Mouse (Mus musculus): ENCODE measurements around the gene Sgsm3. TPM values are rescaled to one million over a fixed set of nuclear protein-coding genes. Genes with fewer than 3 reads are reported as not detected.

The Sgsm3 gene
- polyA plus RNA-seq, 1 experiment from 2014 or later: 39.9 TPM

DNA sequence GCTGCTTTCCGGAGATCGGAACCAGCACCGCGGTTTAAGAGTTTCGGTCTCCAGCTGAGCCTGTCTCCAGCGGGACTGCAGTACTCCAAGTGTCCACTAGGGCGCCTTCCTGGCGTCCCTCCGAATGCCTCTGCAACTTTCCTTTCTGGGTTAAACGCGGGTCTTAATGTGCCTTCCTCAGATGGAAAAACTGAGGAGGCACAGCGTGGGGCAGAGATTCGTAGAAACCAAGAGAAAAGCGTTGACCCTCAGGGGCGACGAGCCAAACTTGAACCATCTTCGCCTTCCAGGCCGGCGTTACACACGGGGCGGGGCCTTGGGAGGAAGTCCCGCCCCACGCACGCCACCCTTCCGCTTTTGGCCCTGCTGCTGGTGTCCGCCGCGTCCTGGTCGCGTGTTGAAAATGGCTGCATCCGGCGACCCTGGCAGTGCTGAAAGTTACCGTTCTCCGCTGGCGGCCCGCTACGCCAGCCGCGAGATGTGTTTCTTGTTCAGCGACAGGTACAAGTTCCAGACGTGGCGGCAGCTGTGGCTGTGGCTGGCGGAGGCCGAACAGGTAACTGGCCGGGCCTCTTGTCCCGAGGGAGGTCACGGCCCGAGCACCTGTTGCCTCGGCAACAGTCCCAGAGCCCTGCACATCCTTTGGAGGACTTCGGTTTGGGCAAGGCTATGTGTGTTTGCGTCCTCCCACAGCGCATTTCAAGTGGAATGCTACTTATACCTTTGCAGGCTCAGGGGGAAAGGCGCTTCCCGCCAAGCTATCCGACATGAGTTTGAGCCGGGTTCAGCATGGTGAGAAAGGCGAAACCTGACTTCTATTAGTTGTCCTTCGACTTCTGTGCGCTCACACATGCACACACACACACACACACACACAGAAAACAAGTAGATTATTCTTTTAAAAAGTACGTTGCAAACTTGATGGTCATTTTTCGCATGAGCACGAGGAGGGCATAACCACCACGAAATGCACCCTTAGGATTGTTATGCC is 29.1 kb upstream of the Sgsm3 start, which contains the start of gene Adsl:
Gene Adsl, plus strand, starts transcription at position 346 of the 991 bp plus-strand sequence.
- Histone ChIP-seq H3K4me1 (replicated peaks) (peaks cover 14% of the 10 kb centered on the region), H3K4me3 (peak within 1 kb of the TSS; percentile 88), H3K27me3 (ENCODE audit: insufficient read depth, poor library complexity, severe bottlenecking) (no peaks in the 10 kb centered on the region), H3K27ac (peak within 1 kb of the TSS; percentile 90), H3K36me3 (peaks cover 31% of the 10 kb centered on the region), H3K9me3 (no peaks in the 10 kb centered on the region)
- peak; percentile 93 for DNase-seq (ENCODE audit: low spot score)
- 1% methylated on average over 63 of the region's 63 CpGs for WGBS

DNA sequence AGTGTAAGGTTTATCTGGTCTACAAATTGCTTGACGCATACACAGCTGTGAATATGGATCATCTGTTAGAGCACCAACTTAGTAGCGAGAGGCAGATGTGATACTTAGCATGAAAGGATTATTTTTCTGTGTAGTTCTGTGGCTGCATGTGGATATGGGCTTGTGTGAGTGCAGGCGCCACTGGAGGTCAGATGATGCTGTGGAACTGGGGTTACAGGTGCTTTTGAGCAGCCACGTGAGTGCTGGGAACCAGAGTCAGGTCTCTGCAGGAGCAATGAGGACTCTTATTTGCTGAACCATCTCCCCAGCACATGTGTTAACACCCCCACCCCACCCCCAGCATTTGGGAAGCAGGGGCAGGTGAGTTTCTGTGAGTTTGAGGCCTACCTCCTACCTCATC is 28.1 kb upstream of the Sgsm3 start:
- H3K36me3 ChIP-seq: peaks cover 40% of the 10 kb centered on the region
- no peaks in the 10 kb centered on the region for H3K27me3 ChIP-seq (ENCODE audit: insufficient read depth, poor library complexity, severe bottlenecking)
- DNase-seq (ENCODE audit: low spot score): no peak
- peak overlapping the region; percentile 88 for H3K4me3 ChIP-seq
- peak overlapping the region; percentile 90 for H3K27ac ChIP-seq
- peaks cover 14% of the 10 kb centered on the region for H3K4me1 ChIP-seq (replicated peaks)
- WGBS: 70% methylated on average over 4 of the region's 4 CpGs
- H3K9me3 ChIP-seq: no peaks in the 10 kb centered on the region

DNA sequence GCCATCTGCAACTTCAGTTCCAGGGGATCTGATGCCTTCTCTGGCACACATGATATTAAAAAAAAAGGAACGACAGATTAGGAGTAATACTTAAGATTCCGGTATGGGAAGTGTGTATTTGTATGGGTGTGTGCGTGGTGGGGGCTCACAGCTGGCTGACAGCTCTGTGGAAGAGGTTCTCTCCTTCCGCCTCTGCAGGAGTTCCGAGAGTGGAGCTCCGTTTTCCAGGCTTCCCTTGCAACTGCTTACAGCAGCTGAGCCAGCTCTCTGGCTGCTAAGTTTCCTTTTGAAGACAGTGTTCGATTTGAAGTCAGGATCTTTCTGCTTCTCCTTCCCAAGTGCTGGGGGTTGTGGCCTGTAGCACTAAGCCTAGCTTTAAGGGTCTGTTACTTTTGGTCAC is 27.5 kb upstream of the Sgsm3 start:
- WGBS: 96% methylated on average over 7 of the region's 7 CpGs
- peaks cover 46% of the 10 kb centered on the region for H3K36me3 ChIP-seq
- H3K27me3 ChIP-seq (ENCODE audit: insufficient read depth, poor library complexity, severe bottlenecking): no peaks in the 10 kb centered on the region
- H3K4me1 ChIP-seq (replicated peaks): peaks cover 14% of the 10 kb centered on the region
- DNase-seq (ENCODE audit: low spot score): no peak
- H3K27ac ChIP-seq: no peak overlapping the region
- H3K4me3 ChIP-seq: peak overlapping the region; percentile 88
- no peaks in the 10 kb centered on the region for H3K9me3 ChIP-seq

GRCm38 (mm10) chr15:80953971-80954370 is 23.6 kb upstream of the Sgsm3 start:
- no peaks in the 10 kb centered on the region for H3K27me3 ChIP-seq (ENCODE audit: insufficient read depth, poor library complexity, severe bottlenecking)
- H3K36me3 ChIP-seq: peaks cover 85% of the 10 kb centered on the region
- WGBS: 92% methylated on average over 9 of the region's 9 CpGs
- no peaks in the 10 kb centered on the region for H3K9me3 ChIP-seq
- H3K4me1 ChIP-seq (replicated peaks): peaks cover 12% of the 10 kb centered on the region
- H3K4me3 ChIP-seq: no peak overlapping the region
- H3K27ac ChIP-seq: no peak overlapping the region
- no peak for DNase-seq (ENCODE audit: low spot score)

- Histone ChIP-seq H3K36me3 (peaks cover 89% of the 10 kb centered on the region), H3K4me1 (replicated peaks) (peaks cover 3% of the 10 kb centered on the region), H3K27ac (no peak overlapping the region), H3K27me3 (ENCODE audit: insufficient read depth, poor library complexity, severe bottlenecking) (no peaks in the 10 kb centered on the region), H3K9me3 (no peaks in the 10 kb centered on the region), H3K4me3 (no peak overlapping the region)
- WGBS: 85% methylated on average over 3 of the region's 3 CpGs
- DNase-seq (ENCODE audit: low spot score): no peak
Measured at GRCm38 (mm10) chr15:80954861-80955260, 22.7 kb upstream of the Sgsm3 start.

- no peaks in the 10 kb centered on the region for H3K4me1 ChIP-seq (replicated peaks)
- no peak overlapping the region for H3K27ac ChIP-seq
- WGBS: 95% methylated on average over 12 of the region's 12 CpGs
- no peaks in the 10 kb centered on the region for H3K27me3 ChIP-seq (ENCODE audit: insufficient read depth, poor library complexity, severe bottlenecking)
- no peak overlapping the region for H3K4me3 ChIP-seq
- H3K36me3 ChIP-seq: peaks cover 90% of the 10 kb centered on the region
- H3K9me3 ChIP-seq: no peaks in the 10 kb centered on the region
- no peak for DNase-seq (ENCODE audit: low spot score)
Measured at GRCm38 (mm10) chr15:80955836-80956438, 21.6 kb upstream of the Sgsm3 start.

DNA sequence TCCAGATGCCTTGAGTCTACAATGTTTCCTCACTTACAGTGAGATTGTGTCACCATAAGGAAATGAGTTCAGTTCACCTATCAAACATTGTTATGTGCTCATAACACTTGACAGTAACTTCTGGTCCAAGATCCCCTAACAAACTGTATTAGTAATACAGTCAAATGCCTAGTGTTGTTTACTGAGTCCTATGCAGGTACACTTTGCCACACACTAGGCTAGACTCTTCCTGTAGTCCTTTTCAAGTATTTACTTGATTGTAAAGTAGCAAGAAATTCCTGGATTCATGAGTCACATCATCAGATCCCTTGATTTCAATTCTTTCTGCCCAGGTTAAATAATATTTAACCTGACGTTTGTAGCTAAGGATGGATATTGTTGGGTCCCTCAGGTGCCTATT is 8.2 kb upstream of the Sgsm3 start:
- WGBS: 97% methylated on average over 1 of the region's 1 CpGs
- Histone ChIP-seq H3K4me1 (replicated peaks) (no peaks in the 10 kb centered on the region), H3K9me3 (no peaks in the 10 kb centered on the region), H3K27ac (no peak overlapping the region), H3K4me3 (no peak overlapping the region), H3K27me3 (ENCODE audit: insufficient read depth, poor library complexity, severe bottlenecking) (no peaks in the 10 kb centered on the region), H3K36me3 (peaks cover 59% of the 10 kb centered on the region)
- no peak for DNase-seq (ENCODE audit: low spot score)

GRCm38 (mm10) chr15:80974311-80974710 is 3.3 kb upstream of the Sgsm3 start:
- no peak overlapping the region for H3K4me3 ChIP-seq
- no peaks in the 10 kb centered on the region for H3K9me3 ChIP-seq
- H3K27ac ChIP-seq: no peak overlapping the region
- H3K36me3 ChIP-seq: peaks cover 15% of the 10 kb centered on the region
- 63% methylated on average over 5 of the region's 5 CpGs for WGBS
- no peaks in the 10 kb centered on the region for H3K27me3 ChIP-seq (ENCODE audit: insufficient read depth, poor library complexity, severe bottlenecking)
- no peak for DNase-seq (ENCODE audit: low spot score)
- H3K4me1 ChIP-seq (replicated peaks): peaks cover 15% of the 10 kb centered on the region

DNA sequence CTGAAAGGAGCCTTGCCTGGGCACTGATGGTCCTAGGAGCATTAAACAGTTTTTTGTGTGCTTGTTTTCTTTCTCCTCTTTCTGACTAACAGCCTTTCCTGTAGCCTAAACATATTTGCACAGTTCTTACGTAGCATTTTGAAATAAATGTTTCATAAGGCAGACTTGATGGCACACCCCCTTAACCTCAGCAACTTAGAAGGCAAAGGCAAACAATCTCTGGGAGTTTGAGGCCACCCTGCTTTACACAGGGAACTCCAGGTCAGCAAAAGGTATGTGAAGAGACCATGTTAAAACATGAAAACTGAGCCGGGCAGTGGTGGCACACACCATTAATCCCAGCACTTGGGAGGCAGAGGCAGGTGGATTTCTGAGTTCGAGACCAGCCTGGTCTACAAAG is 1.9 kb upstream of the Sgsm3 start:
- DNase-seq (ENCODE audit: low spot score): no peak
- 89% methylated on average over 3 of the region's 3 CpGs for WGBS
- H3K27me3 ChIP-seq (ENCODE audit: insufficient read depth, poor library complexity, severe bottlenecking): no peaks in the 10 kb centered on the region
- H3K9me3 ChIP-seq: no peaks in the 10 kb centered on the region
- peaks cover 1% of the 10 kb centered on the region; the same call in 1 of the 2 replicates for H3K36me3 ChIP-seq
- peaks cover 15% of the 10 kb centered on the region for H3K4me1 ChIP-seq (replicated peaks)
- no peak overlapping the region for H3K27ac ChIP-seq
- no peak overlapping the region for H3K4me3 ChIP-seq

DNA sequence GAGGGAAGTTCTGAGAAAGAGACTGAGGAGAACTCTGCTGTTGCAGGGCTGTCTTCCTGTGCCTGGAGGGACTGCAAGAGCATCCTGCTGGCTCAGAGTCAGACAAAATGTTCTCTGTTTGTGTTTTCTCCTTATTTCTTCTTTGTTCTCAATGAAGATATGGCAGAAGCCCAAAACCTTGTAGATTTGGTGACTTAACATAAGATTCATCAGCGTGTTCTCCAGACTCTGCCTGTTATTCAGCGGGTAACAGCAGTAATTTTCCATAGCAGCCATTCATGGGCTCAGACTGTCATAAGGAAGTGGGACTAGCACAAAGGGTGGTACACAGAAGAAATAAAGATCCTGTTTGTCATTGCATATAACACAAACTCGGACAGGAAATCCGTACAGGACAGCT is 2.0 kb downstream of the Sgsm3 start:
- no peaks in the 10 kb centered on the region for H3K36me3 ChIP-seq
- H3K4me3 ChIP-seq: no peak overlapping the region
- H3K4me1 ChIP-seq (replicated peaks): peaks cover 15% of the 10 kb centered on the region
- no peak for DNase-seq (ENCODE audit: low spot score)
- H3K27ac ChIP-seq: no peak overlapping the region
- H3K27me3 ChIP-seq (ENCODE audit: insufficient read depth, poor library complexity, severe bottlenecking): no peaks in the 10 kb centered on the region
- H3K9me3 ChIP-seq: no peaks in the 10 kb centered on the region
- 86% methylated on average over 4 of the region's 4 CpGs for WGBS

DNA sequence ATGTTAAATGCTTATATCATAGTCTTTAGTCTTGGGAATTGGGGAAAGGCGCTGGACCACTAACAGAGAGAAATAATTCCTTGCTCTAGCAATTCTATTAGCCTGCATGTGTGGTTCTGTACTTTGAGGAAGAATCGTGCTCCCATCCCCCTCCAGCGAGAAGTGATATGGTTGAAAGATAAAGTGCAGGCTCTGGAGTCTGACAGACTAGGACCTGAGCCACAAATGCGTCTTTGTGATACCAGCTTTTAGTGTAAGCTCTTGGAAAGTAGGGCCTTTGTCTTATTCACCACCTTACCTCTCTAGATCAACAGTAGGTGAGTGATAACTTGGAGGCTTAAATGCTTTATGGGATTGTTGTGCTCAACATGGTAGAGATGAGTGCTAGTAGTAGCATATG is 3.6 kb downstream of the Sgsm3 start:
- 89% methylated on average over 4 of the region's 4 CpGs for WGBS
- DNase-seq (ENCODE audit: low spot score): no peak
- Histone ChIP-seq H3K27me3 (ENCODE audit: insufficient read depth, poor library complexity, severe bottlenecking) (no peaks in the 10 kb centered on the region), H3K36me3 (no peaks in the 10 kb centered on the region), H3K27ac (no peak overlapping the region), H3K4me3 (no peak overlapping the region), H3K9me3 (no peaks in the 10 kb centered on the region), H3K4me1 (replicated peaks) (peaks cover 15% of the 10 kb centered on the region)

GRCm38 (mm10) chr15:80983264-80983663 is 5.7 kb downstream of the Sgsm3 start:
- Histone ChIP-seq H3K27me3 (ENCODE audit: insufficient read depth, poor library complexity, severe bottlenecking) (no peaks in the 10 kb centered on the region), H3K27ac (no peak overlapping the region), H3K9me3 (no peaks in the 10 kb centered on the region), H3K4me1 (replicated peaks) (peaks cover 5% of the 10 kb centered on the region), H3K4me3 (no peak overlapping the region), H3K36me3 (no peaks in the 10 kb centered on the region)
- WGBS: 85% methylated on average over 2 of the region's 2 CpGs
- no peak for DNase-seq (ENCODE audit: low spot score)

DNA sequence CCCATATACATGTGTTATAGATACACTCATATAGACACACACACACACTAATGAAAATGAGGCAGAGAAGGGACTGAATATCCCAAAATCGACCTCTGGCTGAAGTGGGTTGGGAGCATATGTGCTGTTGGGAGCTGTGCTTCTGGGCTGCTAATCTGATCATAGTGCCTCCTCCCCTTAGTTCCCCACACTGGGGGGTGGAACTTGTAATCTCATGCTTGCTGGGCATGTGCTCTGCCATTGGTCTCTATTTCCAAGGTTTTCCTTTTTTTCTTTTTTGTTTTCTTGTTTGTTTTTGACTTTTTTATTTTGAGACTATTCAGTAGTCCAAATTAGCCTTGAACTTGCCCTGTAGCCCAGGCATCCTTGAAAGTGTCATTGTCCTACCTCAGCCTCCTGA is 10.8 kb downstream of the Sgsm3 start:
- DNase-seq (ENCODE audit: low spot score): no peak
- no peaks in the 10 kb centered on the region for H3K4me1 ChIP-seq (replicated peaks)

More for the DNA sequence above, 10.8 kb downstream of the Sgsm3 start:
- Histone ChIP-seq H3K4me3 (no peak overlapping the region), H3K27ac (no peak overlapping the region), H3K36me3 (no peaks in the 10 kb centered on the region), H3K9me3 (no peaks in the 10 kb centered on the region), H3K27me3 (ENCODE audit: insufficient read depth, poor library complexity, severe bottlenecking) (no peaks in the 10 kb centered on the region)
- whole genome bisulfite sequencing: 53% methylated on average over 1 of the region's 1 CpGs
